ENCODE assay signal across 8 mouse cellular contexts in the genomic region with DNA sequence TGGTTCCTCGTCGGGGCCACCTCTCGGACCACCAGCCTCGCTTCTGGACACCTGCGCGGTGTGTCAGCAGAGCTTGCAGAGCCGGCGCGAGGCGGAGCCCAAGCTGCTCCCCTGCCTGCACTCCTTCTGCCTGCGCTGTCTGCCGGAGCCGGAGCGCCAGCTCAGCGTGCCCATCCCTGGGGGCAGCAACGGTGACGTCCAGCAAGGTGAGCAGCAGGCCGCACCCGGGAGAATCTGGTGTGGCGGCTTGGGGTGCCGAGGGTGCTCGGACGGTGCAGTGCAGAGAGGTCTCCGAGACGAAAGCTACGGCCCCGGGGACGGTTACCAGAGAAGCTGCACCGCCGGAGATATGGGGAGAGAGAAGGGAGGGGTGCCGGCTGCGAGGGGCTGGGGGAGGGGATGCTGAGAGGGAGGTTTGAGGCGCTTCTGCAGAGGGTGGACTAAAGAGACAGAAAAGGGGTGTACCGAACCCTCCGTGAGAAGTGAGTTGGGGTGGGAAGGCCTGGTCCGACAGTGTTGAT. TPM values are rescaled to one million over a fixed set of nuclear protein-coding genes. Genes with fewer than 3 reads are reported as not detected.
A peak's percentile ranks its signal among the peaks of the same experiment; 100 is the strongest.
DNase-seq lines count a peak whose midpoint lies in the region; ATAC-seq lines count a peak whose summit lies in the region.

No protein-coding gene starts in this region.

- H3K27ac ChIP-seq in embryonic facial prominence, embryonic 12.5 days = peak overlapping the region; percentile 97
- peak overlapping the region; percentile 97 for H3K27ac ChIP-seq in kidney, embryonic 15.5 days
- peak overlapping the region; percentile 89 for H3K27ac ChIP-seq in liver, embryonic 13.5 days
- peak overlapping the region; percentile 96 for H3K27ac ChIP-seq in stomach, embryonic 15.5 days

- H3K9ac ChIP-seq in embryonic facial prominence, embryonic 12.5 days = peak overlapping the region; percentile 98
- peak overlapping the region; percentile 98 for H3K9ac ChIP-seq in kidney, embryonic 15.5 days
- H3K9ac ChIP-seq in liver, embryonic 13.5 days = peak overlapping the region; percentile 99
- H3K9ac ChIP-seq in stomach, embryonic 15.5 days = peak overlapping the region; percentile 97

- peaks cover 7% of the 10 kb centered on the region; the same call in 1 of the 2 replicates for H3K36me3 ChIP-seq in embryonic facial prominence, embryonic 12.5 days
- peaks cover 12% of the 10 kb centered on the region for H3K36me3 ChIP-seq in kidney, embryonic 15.5 days
- peaks cover 10% of the 10 kb centered on the region for H3K36me3 ChIP-seq in liver, embryonic 13.5 days
- H3K36me3 ChIP-seq in stomach, embryonic 15.5 days = no peaks in the 10 kb centered on the region

- peaks cover 7% of the 10 kb centered on the region; the same call in 1 of the 2 replicates for H3K4me1 ChIP-seq in embryonic facial prominence, embryonic 12.5 days
- peaks cover 15% of the 10 kb centered on the region for H3K4me1 ChIP-seq in kidney, embryonic 15.5 days
- peaks cover 30% of the 10 kb centered on the region for H3K4me1 ChIP-seq in liver, embryonic 13.5 days (replicated peaks)
- H3K4me1 ChIP-seq in stomach, embryonic 15.5 days = peaks cover 9% of the 10 kb centered on the region

- H3K4me3 ChIP-seq in embryonic facial prominence, embryonic 12.5 days = peak overlapping the region; percentile 96
- H3K4me3 ChIP-seq in kidney, embryonic 15.5 days (replicated peaks) = peak overlapping the region; percentile 87
- H3K4me3 ChIP-seq in liver, embryonic 13.5 days (replicated peaks) = peak overlapping the region; percentile 100
- peak overlapping the region; percentile 98 for H3K4me3 ChIP-seq in stomach, embryonic 15.5 days (replicated peaks)

- peak overlapping the region; percentile 85 for H3K4me2 ChIP-seq in embryonic facial prominence, embryonic 12.5 days (replicated peaks)
- H3K4me2 ChIP-seq in kidney, embryonic 15.5 days = peak overlapping the region; percentile 74
- H3K4me2 ChIP-seq in liver, embryonic 13.5 days = peak overlapping the region; percentile 91
- H3K4me2 ChIP-seq in stomach, embryonic 15.5 days = peak overlapping the region; percentile 64

- H3K27me3 ChIP-seq in embryonic facial prominence, embryonic 12.5 days = no peaks in the 10 kb centered on the region
- no peaks in the 10 kb centered on the region for H3K27me3 ChIP-seq in kidney, embryonic 15.5 days
- H3K27me3 ChIP-seq in liver, embryonic 13.5 days = no peaks in the 10 kb centered on the region
- H3K27me3 ChIP-seq in stomach, embryonic 15.5 days (replicated peaks) = no peaks in the 10 kb centered on the region

- under 1% methylated on average over 36 of the region's 36 CpGs for WGBS in embryonic facial prominence, embryonic 12.5 days
- WGBS in kidney, embryonic 15.5 days = under 1% methylated on average over 36 of the region's 36 CpGs
- under 1% methylated on average over 36 of the region's 36 CpGs for WGBS in liver, embryonic 13.5 days (ENCODE audit: insufficient replicate concordance)
- under 1% methylated on average over 36 of the region's 36 CpGs for WGBS in stomach, embryonic 15.5 days

- no peaks in the 10 kb centered on the region for H3K9me3 ChIP-seq in embryonic facial prominence, embryonic 12.5 days
- H3K9me3 ChIP-seq in kidney, embryonic 15.5 days (replicated peaks) = no peaks in the 10 kb centered on the region
- H3K9me3 ChIP-seq in liver, embryonic 13.5 days (replicated peaks) = no peaks in the 10 kb centered on the region
- no peaks in the 10 kb centered on the region for H3K9me3 ChIP-seq in stomach, embryonic 15.5 days

- ATAC-seq in embryonic facial prominence, embryonic 12.5 days (ENCODE audit: insufficient number of reproducible peaks, insufficient read depth, low FRiP score, low TSS enrichment) = peak; percentile 68
- peak; percentile 74 for ATAC-seq in kidney, embryonic 15.5 days (replicated peaks; ENCODE audit: low FRiP score)
- ATAC-seq in liver, embryonic 13.5 days (ENCODE audit: low read depth) = peak; percentile 64
- ATAC-seq in stomach, embryonic 15.5 days (ENCODE audit: insufficient read depth, low FRiP score, low read depth) = peak; percentile 59

- DNase-seq in A20 (ENCODE audit: low read depth, low spot score) = peak; percentile 70
- peak; percentile 54 for DNase-seq in adrenal gland, postnatal 25 days
- DNase-seq in heart, adult 9 months (ENCODE audit: low spot score in 2 of 2) = peak; percentile 6 to 27
- peak; percentile 51 for DNase-seq in liver, embryonic 13.5 days
- DNase-seq in natural killer cell, adult 2 months (ENCODE audit: low spot score in 2 of 2) = peak; percentile 21 to 43

RNA-seq across cellular contexts. Expression of a gene that starts 1.2 kb away (rescaled TPM):
- total RNA-seq in adrenal gland, postnatal 25 days (2021) = 54.5 and 55.0 TPM in 2 replicates
- polyA plus RNA-seq in embryonic facial prominence, embryonic 12.5 days (2016; fragmentation: Nextera tagmentation; extraction: Ambion mirVana) = 43.3 and 44.9 TPM in 2 replicates
- 26.7 and 29.7 TPM in 2 replicates for polyA plus RNA-seq in kidney, embryonic 15.5 days (2015; fragmentation: Nextera tagmentation; extraction: Ambion mirVana)
- 7.2 and 7.6 TPM in 2 replicates for polyA plus RNA-seq in liver, embryonic 13.5 days (2015; fragmentation: Nextera tagmentation; extraction: Ambion mirVana)
- polyA plus RNA-seq in stomach, embryonic 15.5 days (2015; fragmentation: Nextera tagmentation; extraction: Ambion mirVana) = 18.8 and 21.6 TPM in 2 replicates

Comparison
In these comparisons a context has a peak if more than half of its experiments do, and no peak if none do; other contexts are left out.
1. Peak in every context shown above with its lines: DNase-seq, ATAC-seq, H3K4me3 ChIP-seq and H3K27ac ChIP-seq.
2. DNase-seq: peak in every context shown above with its lines; median percentile 70 in A20; 54 in adrenal gland, postnatal 25 days; 51 in liver, embryonic 13.5 days; 32 in natural killer cell, adult 2 months; 16 in heart, adult 9 months.